Mouse (Mus musculus): ENCODE results near the gene Lmbr1. TPM values are rescaled to one million over a fixed set of nuclear protein-coding genes. Genes with fewer than 3 reads are reported as not detected.

The Lmbr1 gene
- polyA plus RNA-seq, 1 experiment from 2014 or later = 25.4 TPM

DNA sequence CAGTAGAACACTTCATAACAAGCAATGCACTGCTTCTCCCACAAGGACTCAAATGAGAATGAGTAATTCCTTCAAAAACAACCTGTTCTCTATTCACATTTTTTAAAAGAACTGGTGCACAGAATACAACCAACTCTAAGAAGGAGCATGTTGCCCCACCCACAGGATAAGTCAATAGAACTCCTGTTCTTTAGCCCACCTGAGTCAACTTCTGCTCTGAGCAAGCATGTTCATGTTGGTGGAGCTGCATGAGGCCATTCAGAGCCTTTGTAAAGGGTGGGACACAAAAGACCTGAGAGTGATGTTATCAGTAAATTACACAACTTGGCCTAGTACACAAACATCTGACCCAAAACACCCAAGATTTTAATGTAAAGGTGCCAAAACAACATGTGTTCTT, 139.8 kb downstream of the Lmbr1 start:
- no peaks in the 10 kb centered on the region for H3K36me3 ChIP-seq (ENCODE audit: control insufficient read depth, insufficient read depth, low read length)
- no peaks in the 10 kb centered on the region for H3K27me3 ChIP-seq (replicated peaks; ENCODE audit: control insufficient read depth, insufficient read depth, low read length)
- no peaks in the 10 kb centered on the region for H3K4me1 ChIP-seq (ENCODE audit: control insufficient read depth, insufficient read depth, low read length)

DNA sequence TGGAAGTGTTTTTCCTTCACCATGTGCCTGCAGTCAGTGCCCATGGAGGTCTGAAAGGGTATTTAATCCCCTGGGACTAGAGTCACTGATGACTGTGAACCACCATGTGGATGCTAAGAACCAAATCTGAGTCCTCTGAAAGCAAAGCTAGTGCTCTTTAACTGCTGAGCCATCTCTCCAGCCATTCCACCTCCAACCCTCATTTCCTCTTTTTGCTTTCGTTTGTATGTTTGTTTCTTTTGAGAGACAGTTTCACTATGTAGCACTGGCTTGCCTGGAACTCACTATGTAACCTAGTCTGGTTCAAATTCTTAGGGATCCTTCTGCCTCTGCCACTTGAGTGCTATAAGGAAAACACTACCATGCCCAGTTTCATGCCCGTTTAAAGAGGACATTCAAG, 147.7 kb downstream of the Lmbr1 start:
- Histone ChIP-seq H3K36me3 (ENCODE audit: control insufficient read depth, insufficient read depth, low read length) (no peaks in the 10 kb centered on the region), H3K9ac (ENCODE audit: low read length) (no peak overlapping the region), H3K4me2 (ENCODE audit: low read length) (no peak overlapping the region), H3K4me3 (ENCODE audit: low read depth, low read length) (no peak overlapping the region), H3K9me3 (replicated peaks; ENCODE audit: control insufficient read depth, low read length) (no peaks in the 10 kb centered on the region), H3K4me1 (ENCODE audit: control insufficient read depth, insufficient read depth, low read length) (no peaks in the 10 kb centered on the region), H3K27ac (ENCODE audit: low read depth, low read length) (no peak overlapping the region), H3K27me3 (replicated peaks; ENCODE audit: control insufficient read depth, insufficient read depth, low read length) (no peaks in the 10 kb centered on the region)
- no peak for ATAC-seq
- 81% methylated on average over 2 of the region's 2 CpGs for whole genome bisulfite sequencing
- no peak for DNase-seq (ENCODE audit: low spot score)

More for the DNA sequence above, 139.8 kb downstream of the Lmbr1 start:
- Histone ChIP-seq H3K9me3 (replicated peaks; ENCODE audit: control insufficient read depth, low read length) (peaks cover 5% of the 10 kb centered on the region), H3K27ac (ENCODE audit: low read depth, low read length) (no peak overlapping the region), H3K4me3 (ENCODE audit: low read depth, low read length) (no peak overlapping the region), H3K9ac (ENCODE audit: low read length) (no peak overlapping the region), H3K4me2 (ENCODE audit: low read length) (no peak overlapping the region)
- ATAC-seq = no peak
- DNase-seq (ENCODE audit: low spot score) = no peak

DNA sequence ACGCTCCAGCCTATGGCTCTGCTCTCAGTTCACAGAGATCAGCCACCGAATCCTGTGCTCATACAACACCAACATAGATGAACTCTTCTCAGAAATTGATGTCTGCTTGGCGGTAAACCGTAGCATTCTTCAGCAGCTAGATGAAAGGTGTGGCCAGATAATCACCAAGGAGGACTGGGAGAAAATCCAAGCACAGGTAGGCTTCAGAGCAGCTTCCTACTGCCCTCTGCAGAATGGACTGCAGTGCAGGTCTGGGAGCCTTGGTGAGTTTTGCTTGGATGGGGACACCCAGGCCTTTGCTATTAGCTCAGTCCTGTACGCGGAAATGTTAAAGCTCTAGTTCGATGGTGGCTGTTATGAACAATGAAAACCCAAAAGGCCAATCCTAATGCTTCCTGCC, 154.1 kb downstream of the Lmbr1 start:
- H3K4me1 ChIP-seq (ENCODE audit: control insufficient read depth, insufficient read depth, low read length) = no peaks in the 10 kb centered on the region
- no peak overlapping the region for H3K4me3 ChIP-seq (ENCODE audit: low read depth, low read length)
- 92% methylated on average over 7 of the region's 7 CpGs for WGBS
- H3K9me3 ChIP-seq (replicated peaks; ENCODE audit: control insufficient read depth, low read length) = no peaks in the 10 kb centered on the region
- no peak overlapping the region for H3K27ac ChIP-seq (ENCODE audit: low read depth, low read length)
- no peak for ATAC-seq
- H3K9ac ChIP-seq (ENCODE audit: low read length) = no peak overlapping the region
- no peaks in the 10 kb centered on the region for H3K27me3 ChIP-seq (replicated peaks; ENCODE audit: control insufficient read depth, insufficient read depth, low read length)
- H3K36me3 ChIP-seq (ENCODE audit: control insufficient read depth, insufficient read depth, low read length) = 0 out of 2 replicates have a peak, but pooled peaks cover 4% of the 10 kb centered on the region
- H3K4me2 ChIP-seq (ENCODE audit: low read length) = no peak overlapping the region
- DNase-seq (ENCODE audit: low spot score) = no peak

DNA sequence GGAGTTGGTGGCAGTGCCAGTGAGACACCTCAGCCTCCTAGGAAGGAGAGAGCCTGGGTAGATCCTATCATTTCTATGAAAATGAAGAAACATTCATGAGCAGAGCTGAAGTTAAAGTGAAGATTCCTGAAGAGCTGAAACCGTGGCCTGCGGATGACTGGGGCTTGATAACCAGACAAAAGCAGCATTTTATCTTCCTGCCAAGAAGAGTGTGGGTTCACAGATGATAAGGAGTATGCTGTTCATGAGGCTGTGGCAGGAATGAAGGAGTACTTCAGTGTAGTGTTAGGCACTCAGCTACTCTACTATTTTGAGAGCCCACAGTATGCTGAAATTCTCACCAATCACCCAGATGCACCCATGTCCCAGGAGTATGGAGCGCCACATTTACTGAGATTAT, 160.2 kb downstream of the Lmbr1 start:
- H3K9ac ChIP-seq (ENCODE audit: low read length) = no peak overlapping the region

DNA sequence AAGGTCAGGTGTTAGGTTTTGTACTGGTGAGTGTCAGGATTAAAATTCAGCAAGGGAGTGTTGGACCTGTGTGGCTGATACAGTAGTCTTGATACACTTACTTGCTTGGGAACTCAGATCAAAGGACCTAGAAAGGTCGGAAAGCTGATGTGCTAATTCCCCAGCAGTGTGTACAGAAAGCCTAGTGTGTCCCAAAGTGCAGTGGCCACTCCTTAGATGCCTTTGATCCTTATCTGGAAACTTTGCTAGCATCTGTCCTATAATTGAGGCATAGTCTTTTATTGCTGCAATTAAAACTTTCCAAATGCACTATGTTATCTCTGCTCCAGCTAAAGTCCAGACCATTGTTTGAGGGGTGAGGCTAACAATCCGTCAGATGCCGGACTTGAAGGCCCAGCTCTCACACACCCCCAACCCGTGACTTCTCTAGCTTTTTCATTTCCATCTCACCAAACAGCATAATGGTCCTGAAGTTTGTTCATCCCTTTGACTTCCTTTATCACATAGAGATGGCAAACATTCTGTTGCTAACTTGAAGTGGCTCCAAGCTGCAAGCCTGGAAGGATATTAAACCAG, 166.1 kb downstream of the Lmbr1 start:
- ATAC-seq (no peak), DNase-seq (ENCODE audit: low spot score) (no peak)

More for the DNA sequence above, 160.2 kb downstream of the Lmbr1 start:
- no peaks in the 10 kb centered on the region for H3K36me3 ChIP-seq (ENCODE audit: control insufficient read depth, insufficient read depth, low read length)
- no peak for ATAC-seq
- DNase-seq (ENCODE audit: low spot score) = no peak
- no peak overlapping the region for H3K27ac ChIP-seq (ENCODE audit: low read depth, low read length)
- no peaks in the 10 kb centered on the region for H3K27me3 ChIP-seq (replicated peaks; ENCODE audit: control insufficient read depth, insufficient read depth, low read length)
- no peak overlapping the region for H3K4me2 ChIP-seq (ENCODE audit: low read length)
- no peak overlapping the region for H3K4me3 ChIP-seq (ENCODE audit: low read depth, low read length)
- H3K4me1 ChIP-seq (ENCODE audit: control insufficient read depth, insufficient read depth, low read length) = no peaks in the 10 kb centered on the region
- H3K9me3 ChIP-seq (replicated peaks; ENCODE audit: control insufficient read depth, low read length) = no peaks in the 10 kb centered on the region
- 88% methylated on average over 3 of the region's 3 CpGs for WGBS

DNA sequence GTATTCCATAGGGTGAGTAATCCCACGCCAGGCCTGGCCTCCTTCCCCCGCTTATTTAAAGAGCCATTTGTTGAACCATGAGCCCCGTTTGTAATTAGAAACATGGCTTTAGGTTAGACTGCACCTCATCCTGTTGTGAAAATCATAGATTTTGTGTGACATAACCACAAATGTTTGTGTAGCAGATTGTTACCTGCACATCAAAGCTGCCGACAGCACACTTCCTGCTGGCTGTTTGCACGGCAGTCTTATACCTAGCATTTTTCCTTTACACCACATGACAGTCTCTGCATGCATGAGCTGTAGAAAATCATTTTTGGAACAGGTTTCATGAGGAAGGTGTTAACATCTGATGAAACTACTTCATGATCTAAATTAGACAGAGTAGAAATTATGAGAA, 172.5 kb downstream of the Lmbr1 start:
- Histone ChIP-seq H3K27me3 (replicated peaks; ENCODE audit: control insufficient read depth, insufficient read depth, low read length) (no peaks in the 10 kb centered on the region), H3K9me3 (replicated peaks; ENCODE audit: control insufficient read depth, low read length) (no peaks in the 10 kb centered on the region), H3K9ac (ENCODE audit: low read length) (no peak overlapping the region), H3K4me2 (ENCODE audit: low read length) (no peak overlapping the region), H3K27ac (ENCODE audit: low read depth, low read length) (no peak overlapping the region), H3K4me3 (ENCODE audit: low read depth, low read length) (no peak overlapping the region), H3K36me3 (ENCODE audit: control insufficient read depth, insufficient read depth, low read length) (0 out of 2 replicates have a peak, but pooled peaks cover 3% of the 10 kb centered on the region), H3K4me1 (ENCODE audit: control insufficient read depth, insufficient read depth, low read length) (no peaks in the 10 kb centered on the region)
- DNase-seq (ENCODE audit: low spot score) (no peak), ATAC-seq (no peak)
- WGBS = 87% methylated on average over 5 of the region's 5 CpGs

More for the DNA sequence above, 166.1 kb downstream of the Lmbr1 start:
- Histone ChIP-seq H3K4me3 (ENCODE audit: low read depth, low read length) (no peak overlapping the region), H3K4me2 (ENCODE audit: low read length) (no peak overlapping the region), H3K36me3 (ENCODE audit: control insufficient read depth, insufficient read depth, low read length) (no peaks in the 10 kb centered on the region), H3K9me3 (replicated peaks; ENCODE audit: control insufficient read depth, low read length) (no peaks in the 10 kb centered on the region), H3K27me3 (replicated peaks; ENCODE audit: control insufficient read depth, insufficient read depth, low read length) (no peaks in the 10 kb centered on the region), H3K4me1 (ENCODE audit: control insufficient read depth, insufficient read depth, low read length) (no peaks in the 10 kb centered on the region), H3K27ac (ENCODE audit: low read depth, low read length) (no peak overlapping the region), H3K9ac (ENCODE audit: low read length) (no peak overlapping the region)
- WGBS = 70% methylated on average over 4 of the region's 4 CpGs

DNA sequence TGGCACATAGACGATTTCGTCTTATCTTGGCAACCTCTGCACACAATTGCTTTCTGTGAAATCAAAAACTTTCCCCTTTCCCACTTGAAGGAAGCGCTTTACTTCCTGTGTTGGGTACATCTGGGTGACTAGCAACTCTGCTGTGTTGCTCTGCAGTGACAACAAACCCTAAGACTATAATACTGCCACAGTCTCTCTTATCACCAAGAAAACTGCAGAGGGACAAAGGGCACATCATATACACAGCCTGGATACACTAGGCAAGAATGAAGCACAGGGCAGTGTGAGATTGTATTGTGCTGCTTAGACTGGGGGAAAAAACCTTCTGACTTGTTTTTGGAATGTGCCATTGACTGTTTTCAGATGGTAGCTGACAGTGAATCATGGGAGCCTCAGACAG, 178.3 kb downstream of the Lmbr1 start:
- H3K4me3 ChIP-seq (ENCODE audit: low read depth, low read length) = no peak overlapping the region
- H3K4me1 ChIP-seq (ENCODE audit: control insufficient read depth, insufficient read depth, low read length) = peaks cover 4% of the 10 kb centered on the region; the same call in 1 of the 2 replicates
- ATAC-seq (no peak), DNase-seq (ENCODE audit: low spot score) (no peak)
- no peak overlapping the region for H3K9ac ChIP-seq (ENCODE audit: low read length)
- H3K36me3 ChIP-seq (ENCODE audit: control insufficient read depth, insufficient read depth, low read length) = 0 out of 2 replicates have a peak, but pooled peaks cover 3% of the 10 kb centered on the region
- WGBS = 91% methylated on average over 3 of the region's 3 CpGs
- no peak overlapping the region for H3K27ac ChIP-seq (ENCODE audit: low read depth, low read length)
- no peaks in the 10 kb centered on the region for H3K27me3 ChIP-seq (replicated peaks; ENCODE audit: control insufficient read depth, insufficient read depth, low read length)
- H3K4me2 ChIP-seq (ENCODE audit: low read length) = no peak overlapping the region
- H3K9me3 ChIP-seq (replicated peaks; ENCODE audit: control insufficient read depth, low read length) = no peaks in the 10 kb centered on the region

DNA sequence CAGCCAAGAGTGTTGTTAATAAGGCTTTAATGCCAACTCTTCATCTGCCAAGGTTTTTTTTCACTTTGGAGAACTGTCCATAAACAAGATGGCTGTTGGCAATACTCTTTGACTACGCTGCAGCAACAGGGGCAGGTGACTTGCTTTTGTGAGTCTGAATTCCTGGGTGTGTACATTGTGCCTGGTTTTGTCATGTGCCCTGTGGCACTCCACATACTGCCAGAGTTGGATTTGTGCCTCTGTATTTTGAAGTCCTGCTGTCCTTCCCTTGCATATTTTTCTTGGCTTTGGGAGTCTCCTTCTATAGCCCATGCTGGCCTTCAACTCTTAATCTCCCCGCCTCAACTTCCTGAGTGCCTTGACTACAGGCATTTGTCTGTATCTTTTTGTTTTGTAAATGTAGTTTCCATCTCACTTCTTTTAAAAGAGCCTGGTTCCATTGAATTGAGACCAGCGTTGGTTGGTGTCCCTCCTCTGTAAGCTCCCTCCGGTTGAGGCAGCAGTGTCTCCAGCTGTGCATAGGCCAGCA, 179.2 kb downstream of the Lmbr1 start:
- H3K4me1 ChIP-seq (ENCODE audit: control insufficient read depth, insufficient read depth, low read length) = peaks cover 4% of the 10 kb centered on the region; the same call in 1 of the 2 replicates
- no peaks in the 10 kb centered on the region for H3K27me3 ChIP-seq (replicated peaks; ENCODE audit: control insufficient read depth, insufficient read depth, low read length)
- DNase-seq (ENCODE audit: low spot score) = no peak
- H3K27ac ChIP-seq (ENCODE audit: low read depth, low read length) = no peak overlapping the region
- H3K4me3 ChIP-seq (ENCODE audit: low read depth, low read length) = no peak overlapping the region
- 49% methylated on average over 4 of the region's 4 CpGs for WGBS
- no peak overlapping the region for H3K9ac ChIP-seq (ENCODE audit: low read length)
- no peak overlapping the region for H3K4me2 ChIP-seq (ENCODE audit: low read length)
- no peaks in the 10 kb centered on the region for H3K9me3 ChIP-seq (replicated peaks; ENCODE audit: control insufficient read depth, low read length)
- ATAC-seq = no peak
- H3K36me3 ChIP-seq (ENCODE audit: control insufficient read depth, insufficient read depth, low read length) = 0 out of 2 replicates have a peak, but pooled peaks cover 3% of the 10 kb centered on the region

DNA sequence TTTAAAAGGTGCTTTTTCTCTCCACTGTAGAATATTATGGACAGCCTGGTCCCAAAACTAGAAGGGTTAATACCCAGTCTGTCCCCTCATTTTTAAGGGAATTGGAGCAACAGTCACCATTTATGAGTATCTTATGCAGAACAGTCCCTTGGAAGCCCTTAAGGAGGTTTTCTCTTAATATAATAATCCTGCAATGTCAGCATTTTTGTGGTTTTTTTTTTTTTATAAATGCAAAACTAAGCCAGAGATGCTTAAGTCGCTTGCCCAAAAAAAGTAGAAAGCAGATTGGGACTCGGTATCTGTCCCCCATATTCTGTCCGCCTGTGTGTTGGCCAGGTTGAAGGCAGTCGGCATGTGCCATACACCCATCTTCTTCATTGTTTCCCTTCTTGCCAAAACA, 181.0 kb downstream of the Lmbr1 start:
- Histone ChIP-seq H3K4me2 (ENCODE audit: low read length) (peak overlapping the region; percentile 71; the same call in 1 of the 2 replicates), H3K9ac (ENCODE audit: low read length) (no peak overlapping the region), H3K4me3 (ENCODE audit: low read depth, low read length) (no peak overlapping the region), H3K4me1 (ENCODE audit: control insufficient read depth, insufficient read depth, low read length) (peaks cover 4% of the 10 kb centered on the region; the same call in 1 of the 2 replicates), H3K9me3 (replicated peaks; ENCODE audit: control insufficient read depth, low read length) (no peaks in the 10 kb centered on the region), H3K27ac (ENCODE audit: low read depth, low read length) (no peak overlapping the region), H3K27me3 (replicated peaks; ENCODE audit: control insufficient read depth, insufficient read depth, low read length) (no peaks in the 10 kb centered on the region), H3K36me3 (ENCODE audit: control insufficient read depth, insufficient read depth, low read length) (no peaks in the 10 kb centered on the region)
- 91% methylated on average over 4 of the region's 4 CpGs for WGBS
- no peak for ATAC-seq
- DNase-seq (ENCODE audit: low spot score) = no peak
